Mouse (Mus musculus) limb, embryonic 11.5 days (tissue): ENCODE data around the gene Rinl. TPM values are rescaled to one million over a fixed set of nuclear protein-coding genes. Genes with fewer than 3 reads are reported as not detected.

Experiments used
- ATAC-seq: fragments of 200-750 bp; cut with Nextera tagmentation; 2 replicates; pipeline ENCODE4 v1.8.0; 2017; ENCODE audit warnings: low read depth; ENCODE audit not compliant: insufficient number of reproducible peaks, low FRiP score, low TSS enrichment
- DNase-seq: peaks from one replicate; pipeline ENCODE4 v3.0.0-alpha.2; 2015; ENCODE audit warnings: low spot score
- H3K27ac ChIP-seq: fragments of 300-500 bp; sonication (generic); replicated peaks from 2 replicates; pipeline ENCODE4 v1.5.1; 2014; ENCODE audit warnings: low read depth, mild to moderate bottlenecking, low read length
- H3K27me3 ChIP-seq: fragments of 300-500 bp; sonication (generic); 2 replicates; pipeline ENCODE4 v1.6.1; 2014; ENCODE audit warnings: mild to moderate bottlenecking, low read length, mixed read lengths; ENCODE audit not compliant: control insufficient read depth, insufficient read depth
- H3K36me3 ChIP-seq: fragments of 300-500 bp; sonication (generic); 2 replicates; pipeline ENCODE4 v1.6.1; 2014; ENCODE audit warnings: mild to moderate bottlenecking, low read length, moderate library complexity, mixed read lengths; ENCODE audit not compliant: control insufficient read depth, insufficient read depth
- H3K4me1 ChIP-seq: fragments of 300-500 bp; sonication (generic); 2 replicates; pipeline ENCODE4 v1.6.1; 2014; ENCODE audit warnings: low read length, mixed read lengths; ENCODE audit not compliant: control insufficient read depth, insufficient read depth
- H3K4me2 ChIP-seq: fragments of 300-500 bp; sonication (generic); 2 replicates; pipeline ENCODE4 v1.6.1; 2014; ENCODE audit warnings: low read depth, mild to moderate bottlenecking, moderate library complexity; ENCODE audit not compliant: severe bottlenecking
- H3K4me3 ChIP-seq: fragments of 300-500 bp; sonication (generic); 2 replicates; pipeline ENCODE4 v1.5.1; 2014; ENCODE audit warnings: low read depth, low read length
- H3K9ac ChIP-seq: fragments of 300-500 bp; sonication (generic); 2 replicates; pipeline ENCODE4 v1.6.1; 2014; ENCODE audit warnings: mild to moderate bottlenecking, low read length
- H3K9me3 ChIP-seq: fragments of 300-500 bp; sonication (generic); 2 replicates; pipeline ENCODE4 v1.6.1; 2016; ENCODE audit warnings: low read length; ENCODE audit not compliant: control insufficient read depth
- WGBS: fragments of 180-500 bp; shearing (Covaris S2); extraction: QIAGEN DNeasy Blood & Tissue Kit; methylation state at CpG from one replicate; pipeline ENCODE4 v1.1.7; 2014; 5-methylcytosine and 5-hydroxymethylcytosine counted together
- polyA plus RNA-seq: library from polyadenylated mRNA; unstranded; fragments of >200 nt; fragmentation: Nextera tagmentation; extraction: Ambion mirVana; gene quantifications from 2 replicates; pipeline ENCODE4 v1.2.1, GENCODE M21; 2014

The Rinl gene
- polyA plus RNA-seq, 1 experiment from 2014 or later, result 3.2 TPM

DNA sequence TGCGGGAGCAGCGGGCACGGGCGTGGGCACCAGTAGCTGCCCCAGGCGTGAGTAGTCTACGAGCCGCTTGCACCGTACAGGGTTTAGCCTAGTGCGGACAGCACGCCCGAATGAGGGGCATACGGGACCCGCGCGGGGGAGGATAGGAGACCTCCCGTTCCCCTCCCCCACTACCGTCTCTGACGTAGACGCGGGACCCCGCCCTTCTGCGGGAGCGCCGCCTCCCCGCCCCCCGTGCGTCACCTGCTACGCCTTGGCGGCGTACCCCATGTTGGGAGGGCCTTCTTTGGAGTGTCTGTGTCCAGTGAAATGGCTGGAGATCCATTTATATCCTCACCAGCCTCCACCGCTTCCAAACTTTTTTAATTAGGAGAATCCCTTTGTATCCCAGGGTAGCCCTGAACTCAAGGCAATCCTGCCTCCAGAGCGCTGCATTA is 20.2 kb downstream of the Rinl start:
- Histone ChIP-seq H3K36me3 (peaks cover 14% of the 10 kb centered on the region), H3K9me3 (no peaks in the 10 kb centered on the region), H3K4me3 (peak overlapping the region; percentile 76), H3K9ac (peak overlapping the region; percentile 92), H3K4me2 (peak overlapping the region; percentile 97), H3K27me3 (no peaks in the 10 kb centered on the region), H3K4me1 (peaks cover 22% of the 10 kb centered on the region), H3K27ac (peak overlapping the region; percentile 99)
- ATAC-seq, result peak; percentile 66
- under 1% methylated on average over 29 of the region's 32 CpGs for WGBS
- peak; percentile 95 for DNase-seq

DNA sequence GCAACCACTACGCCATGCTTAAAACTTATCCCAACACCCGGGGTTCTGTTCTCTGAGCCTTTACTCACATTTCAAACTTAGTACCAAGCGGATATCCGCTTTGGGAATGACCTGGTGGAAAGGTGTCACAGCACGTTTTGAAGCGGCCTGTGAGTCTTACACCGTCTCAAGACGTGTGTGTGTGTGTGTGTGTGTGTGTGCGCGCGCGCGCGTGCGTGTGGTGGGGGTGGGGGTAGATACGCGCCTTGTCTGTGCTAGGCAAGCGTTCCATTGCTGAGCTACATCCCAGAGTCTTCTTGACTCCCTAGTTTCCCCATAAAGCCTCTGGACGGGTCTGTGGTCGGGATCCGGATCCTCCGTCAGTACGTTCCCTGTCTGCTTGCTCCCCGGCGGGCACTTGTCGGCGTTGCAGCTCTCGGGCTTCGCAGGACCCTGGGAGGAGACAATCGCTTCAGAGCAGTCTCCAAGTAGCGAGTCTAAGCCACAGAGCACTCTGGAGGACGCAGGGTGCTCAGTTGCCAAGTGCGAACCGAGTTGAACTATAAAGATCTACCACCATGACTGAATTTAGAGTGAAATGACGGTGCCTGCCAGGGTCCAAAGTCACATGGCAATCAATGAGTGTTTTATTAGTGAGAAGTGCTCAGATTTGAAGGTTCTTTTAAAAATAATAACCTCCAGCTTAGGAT is 20.8 kb downstream of the Rinl start:
- Histone ChIP-seq H3K4me3 (peak overlapping the region; percentile 76), H3K4me1 (peaks cover 20% of the 10 kb centered on the region), H3K36me3 (peaks cover 16% of the 10 kb centered on the region), H3K27me3 (no peaks in the 10 kb centered on the region), H3K4me2 (peak overlapping the region; percentile 97), H3K27ac (peak overlapping the region; percentile 99), H3K9me3 (no peaks in the 10 kb centered on the region), H3K9ac (peak overlapping the region; percentile 92)
- DNase-seq (no peak), ATAC-seq (peak; percentile 14; the same call in 1 of the 2 replicates)
- WGBS, result under 1% methylated on average over 35 of the region's 35 CpGs

DNA sequence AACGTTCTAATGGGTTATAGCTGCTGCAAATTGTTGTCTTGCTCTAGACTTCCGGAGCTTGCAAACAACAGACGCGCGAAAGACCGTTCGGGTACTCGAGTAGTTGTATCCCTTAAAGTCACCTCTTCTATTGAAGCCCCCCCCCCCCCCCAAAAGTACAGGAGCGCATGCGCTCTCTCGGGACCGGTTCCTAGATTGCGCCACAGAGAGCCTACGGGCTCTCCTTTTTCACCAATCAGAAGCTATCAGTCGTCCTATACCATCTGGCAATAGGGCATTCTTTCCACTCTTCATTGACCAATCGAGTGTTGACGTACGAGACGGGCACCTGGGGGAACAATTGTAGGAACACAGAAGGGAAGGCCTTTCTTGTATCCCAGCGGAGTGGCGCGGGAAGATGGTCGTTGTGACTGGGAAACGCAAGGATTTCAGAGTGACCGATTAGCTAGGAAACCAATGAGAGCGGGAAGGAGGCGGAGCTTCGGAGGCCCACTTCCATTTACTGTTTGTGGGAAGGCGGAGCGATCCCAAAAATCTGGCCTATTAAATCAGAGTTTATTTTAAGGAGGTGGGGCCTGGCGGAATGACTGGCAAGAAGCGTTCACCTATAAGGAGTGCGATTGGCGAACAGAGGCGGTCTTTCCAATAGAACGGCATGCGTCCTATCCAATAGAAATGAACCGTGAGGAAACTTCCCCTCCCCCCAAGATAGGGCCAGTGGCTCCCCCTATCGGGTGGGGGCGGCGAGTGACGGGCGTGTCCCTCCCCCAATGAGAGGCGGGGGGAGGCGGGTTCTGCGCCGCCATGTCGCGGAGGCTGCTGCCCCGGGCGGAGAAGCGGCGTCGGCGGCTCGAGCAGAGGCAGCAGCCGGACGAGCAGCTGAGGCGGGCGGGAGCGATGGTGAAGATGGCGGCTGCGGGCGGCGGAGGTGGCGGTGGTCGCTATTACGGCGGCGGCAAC is 21.6 kb downstream of the Rinl start:
- Histone ChIP-seq H3K36me3 (peaks cover 23% of the 10 kb centered on the region), H3K9me3 (no peaks in the 10 kb centered on the region), H3K4me1 (peaks cover 20% of the 10 kb centered on the region), H3K27ac (peak overlapping the region; percentile 99), H3K4me3 (peak overlapping the region; percentile 85), H3K9ac (peak overlapping the region; percentile 96), H3K4me2 (peak overlapping the region; percentile 97), H3K27me3 (no peaks in the 10 kb centered on the region)
- under 1% methylated on average over 70 of the region's 70 CpGs for WGBS
- ATAC-seq (peak; percentile 93), DNase-seq (peak; percentile 99)

DNA sequence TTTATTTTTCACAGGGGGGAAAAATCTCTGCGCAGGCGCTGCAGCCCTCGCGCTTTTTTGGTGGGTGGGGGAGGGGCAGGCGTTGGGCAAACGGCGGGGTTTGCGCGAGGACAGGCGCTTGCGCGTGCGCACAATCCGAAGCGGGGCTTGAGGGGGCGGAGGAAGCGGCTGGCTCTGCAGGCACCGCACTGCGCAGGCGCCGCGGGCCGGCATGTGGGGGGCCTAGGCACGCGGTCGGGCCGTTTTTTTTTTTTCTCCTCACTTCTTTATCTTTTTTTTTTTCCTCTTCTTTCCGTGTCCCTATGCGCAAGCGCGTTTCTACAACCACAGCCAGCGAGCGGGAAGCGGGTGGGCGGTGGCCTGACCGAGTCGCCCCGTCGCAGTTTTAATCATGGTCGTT is 22.5 kb downstream of the Rinl start:
- DNase-seq, result peak; percentile 94
- Histone ChIP-seq H3K4me2 (peak overlapping the region; percentile 90), H3K9me3 (no peaks in the 10 kb centered on the region), H3K9ac (peak overlapping the region; percentile 96), H3K27ac (peak overlapping the region; percentile 98), H3K4me3 (peak overlapping the region; percentile 85), H3K27me3 (no peaks in the 10 kb centered on the region), H3K4me1 (peaks cover 23% of the 10 kb centered on the region), H3K36me3 (peaks cover 32% of the 10 kb centered on the region)
- WGBS, result under 1% methylated on average over 40 of the region's 40 CpGs
- ATAC-seq, result no peak

DNA sequence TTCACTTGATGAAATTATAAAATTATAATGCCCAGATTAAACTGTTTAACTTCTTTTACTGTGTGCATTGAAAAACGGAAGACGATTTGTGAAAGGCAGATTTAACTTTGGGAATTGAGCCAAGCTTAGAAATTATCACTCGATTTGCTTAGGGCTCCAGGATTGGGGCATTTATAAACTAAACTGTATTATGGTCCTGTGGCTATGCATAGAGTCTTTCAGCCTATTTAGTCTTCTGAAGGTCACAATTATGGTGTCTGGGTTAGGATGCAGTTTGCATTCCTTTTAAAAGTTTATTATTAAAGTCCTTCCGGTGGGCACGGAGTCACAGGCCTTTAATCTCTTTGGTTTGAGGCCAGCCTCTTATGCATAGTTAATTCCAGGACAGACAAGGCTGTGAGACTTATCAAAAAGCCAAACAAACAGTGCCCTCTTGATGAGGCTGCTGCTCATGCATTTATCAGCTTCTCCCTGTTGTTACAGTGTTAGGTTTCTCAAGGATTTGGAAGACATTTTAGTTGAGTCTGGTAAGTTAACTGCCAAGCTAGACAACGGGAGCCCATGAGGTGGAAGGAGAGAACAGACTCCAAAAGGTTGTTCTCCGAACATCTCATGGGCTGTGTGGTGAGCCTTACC is 23.0 kb downstream of the Rinl start:
- Histone ChIP-seq H3K4me1 (peaks cover 23% of the 10 kb centered on the region), H3K9ac (peak overlapping the region; percentile 96), H3K4me3 (peak overlapping the region; percentile 85), H3K27me3 (no peaks in the 10 kb centered on the region), H3K27ac (no peak overlapping the region), H3K9me3 (no peaks in the 10 kb centered on the region), H3K4me2 (peak overlapping the region; percentile 90), H3K36me3 (peaks cover 37% of the 10 kb centered on the region)
- DNase-seq (no peak), ATAC-seq (no peak)
- WGBS, result 11% methylated on average over 7 of the region's 7 CpGs

DNA sequence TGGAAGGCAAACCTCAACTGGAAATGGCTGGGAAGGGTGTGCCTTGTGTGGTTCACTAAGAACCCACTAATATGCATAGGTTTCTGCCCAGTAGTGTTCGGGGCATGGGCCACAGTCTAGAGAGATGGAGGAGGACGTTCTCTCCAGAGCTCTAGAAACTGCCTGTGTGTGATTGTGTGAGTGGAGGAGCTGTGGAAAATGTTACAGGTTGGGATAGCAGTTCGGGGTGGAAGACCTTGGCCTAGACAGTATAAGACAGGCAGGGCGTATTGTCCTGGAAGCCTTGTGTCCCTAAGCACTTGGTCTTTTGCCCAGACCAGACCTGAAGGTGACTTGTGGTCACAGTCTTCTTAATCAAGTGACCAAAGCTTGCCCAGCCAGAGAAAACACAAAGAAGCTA is 23.7 kb downstream of the Rinl start:
- WGBS, result 85% methylated on average over 4 of the region's 4 CpGs
- Histone ChIP-seq H3K27ac (no peak overlapping the region), H3K27me3 (no peaks in the 10 kb centered on the region)

DNA sequence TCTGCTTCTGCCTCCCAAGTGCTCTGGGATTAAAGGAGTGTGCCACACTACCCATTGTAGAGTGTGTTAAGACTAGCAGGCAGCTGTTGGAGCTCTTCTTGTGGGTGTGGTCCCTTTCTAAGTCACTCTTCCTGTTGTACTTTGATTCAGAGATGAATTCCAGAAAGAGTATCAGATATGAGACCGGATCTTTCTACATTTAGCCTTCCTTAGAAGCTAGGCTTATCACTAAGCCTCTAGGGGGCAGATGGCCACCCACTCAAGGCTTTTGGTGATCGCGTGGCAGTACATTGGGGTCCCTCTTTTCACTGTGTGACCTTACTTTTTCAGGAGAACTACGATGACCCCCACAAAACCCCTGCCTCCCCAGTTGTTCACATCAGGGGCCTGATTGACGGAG is 24.2 kb downstream of the Rinl start:
- H3K4me1 ChIP-seq, result peaks cover 19% of the 10 kb centered on the region
- no peak for DNase-seq
- ATAC-seq, result no peak
- no peaks in the 10 kb centered on the region for H3K9me3 ChIP-seq
- H3K4me2 ChIP-seq, result peak overlapping the region; percentile 90; the same call in 1 of the 2 replicates
- H3K27me3 ChIP-seq, result no peaks in the 10 kb centered on the region
- H3K27ac ChIP-seq, result no peak overlapping the region
- peaks cover 47% of the 10 kb centered on the region for H3K36me3 ChIP-seq
- no peak overlapping the region for H3K9ac ChIP-seq
- H3K4me3 ChIP-seq, result peak overlapping the region; percentile 85
- WGBS, result 89% methylated on average over 5 of the region's 5 CpGs

More for the DNA sequence above, 23.7 kb downstream of the Rinl start:
- Histone ChIP-seq H3K9ac (peak overlapping the region; percentile 96), H3K4me1 (peaks cover 23% of the 10 kb centered on the region), H3K9me3 (no peaks in the 10 kb centered on the region), H3K36me3 (peaks cover 43% of the 10 kb centered on the region), H3K4me2 (peak overlapping the region; percentile 90), H3K4me3 (peak overlapping the region; percentile 85)
- ATAC-seq (no peak), DNase-seq (no peak)
